Mouse (Mus musculus): ENCODE measurements around the gene Nsun4.

Gene Nsun4

GRCm38 (mm10) chr4:115984111-115984510 lies 69.6 kb downstream of the Nsun4 start:
- DNase-seq (ENCODE audit: low spot score) = peak; percentile 81
